Mouse (Mus musculus) embryo, embryonic 9.5 days (tissue): ENCODE measurements at regions not wholly inside any gene's neighbourhood (a gene's known extent, or its start where the extent isn't known, plus 50 kb on each side); places are given as distances from the start of the nearest gene placed in this dataset.

Experiments used
- DNase-seq: peaks from one replicate; pipeline ENCODE4 v3.0.0-alpha.2; 2017; ENCODE audit errors: extremely low spot score

GRCm38 (mm10) chr3:58072230-58072839 lies 224.5 kb upstream of the Pfn2 start:
- DNase-seq: peak; percentile 31

GRCm38 (mm10) chr3:58089344-58090139 lies 241.7 kb upstream of the Pfn2 start:
- no peak for DNase-seq

GRCm38 (mm10) chr3:58090396-58090795 lies 242.5 kb upstream of the Pfn2 start:
- DNase-seq: no peak

GRCm38 (mm10) chr3:58091466-58092176 lies 243.7 kb upstream of the Pfn2 start:
- DNase-seq: no peak

- DNase-seq: no peak
Observed at GRCm38 (mm10) chr3:58110911-58111476, 263.1 kb upstream of the Pfn2 start.

- DNase-seq: peak; percentile 14
Observed at GRCm38 (mm10) chr3:58112431-58112856, 264.6 kb upstream of the Pfn2 start.

GRCm38 (mm10) chr3:58113941-58114340 lies 266.1 kb upstream of the Pfn2 start:
- no peak for DNase-seq

- DNase-seq: no peak
Observed at GRCm38 (mm10) chr3:58115511-58115910, 267.6 kb upstream of the Pfn2 start.

- no peak for DNase-seq
Observed at GRCm38 (mm10) chr3:58116848-58117247, 269.0 kb upstream of the Pfn2 start.

- no peak for DNase-seq
Observed at GRCm38 (mm10) chr3:58120051-58120450, 272.2 kb upstream of the Pfn2 start.

GRCm38 (mm10) chr3:58122456-58123359 lies 274.8 kb upstream of the Pfn2 start:
- DNase-seq: peak; percentile 77

- DNase-seq: no peak
Observed at GRCm38 (mm10) chr3:58123396-58124077, 275.7 kb upstream of the Pfn2 start.

- DNase-seq: no peak
Observed at GRCm38 (mm10) chr3:58124886-58125285, 277.0 kb upstream of the Pfn2 start.

GRCm38 (mm10) chr3:58126996-58127395 lies 279.1 kb upstream of the Pfn2 start:
- DNase-seq: no peak

- DNase-seq: no peak
Observed at GRCm38 (mm10) chr3:58128059-58128458, 280.2 kb upstream of the Pfn2 start.

- no peak for DNase-seq
Observed at GRCm38 (mm10) chr3:58129358-58129903, 281.6 kb upstream of the Pfn2 start.

GRCm38 (mm10) chr3:58135607-58136365 lies 278.7 kb upstream of the Tsc22d2 start:
- DNase-seq: peak; percentile 10

- DNase-seq: peak; percentile 36
Observed at GRCm38 (mm10) chr3:58138726-58139585, 275.6 kb upstream of the Tsc22d2 start.

- DNase-seq: no peak
Observed at GRCm38 (mm10) chr3:58146108-58146507, 268.4 kb upstream of the Tsc22d2 start.
